ENCODE assay signal across 8 mouse cellular contexts in genomic region chr2:181364860-181365596, GRCm38 (mm10). TPM values are rescaled to one million over a fixed set of nuclear protein-coding genes. Genes with fewer than 3 reads are reported as not detected.
A peak's percentile ranks its signal among the peaks of the same experiment; 100 is the strongest.
DNase-seq lines count a peak whose midpoint lies in the region; ATAC-seq and TF ChIP-seq lines count a peak whose summit lies in the region.

Zgpat (plus strand) TSS chr2:181364928.
Arfrp1 (minus strand) TSS chr2:181365404.

- H3K4me3 ChIP-seq in ES-Bruce4 (ENCODE audit: low read depth, low read length), result peak within 1 kb of the TSS; percentile 86
- peak within 1 kb of the TSS; percentile 91 for H3K4me3 ChIP-seq in forebrain, embryonic 14.5 days (ENCODE audit: low read depth, low read length)
- peak within 1 kb of the TSS; percentile 88 for H3K4me3 ChIP-seq in neural tube, embryonic 15.5 days (replicated peaks)

- peak within 1 kb of the TSS; percentile 95 for H3K4me2 ChIP-seq in forebrain, embryonic 14.5 days (ENCODE audit: low read length)
- H3K4me2 ChIP-seq in neural tube, embryonic 15.5 days, result peak within 1 kb of the TSS; percentile 97

- peak; percentile 87 for DNase-seq in forebrain, embryonic 14.5 days (ENCODE audit: low spot score)
- DNase-seq in heart, postnatal 14 days, result peak; percentile 90 to 92
- DNase-seq in layer of hippocampus, adult 11-12 months (ENCODE audit: low spot score), result peak; percentile 84
- peak; percentile 88 to 91 for DNase-seq in lung, adult 18-20 months
- DNase-seq in testis, postnatal 14 days (ENCODE audit: low spot score), result peak; percentile 91

- peak within 1 kb of the TSS; percentile 93 for H3K9ac ChIP-seq in ES-Bruce4 (ENCODE audit: low read depth, poor library complexity, severe bottlenecking)
- peak within 1 kb of the TSS; percentile 93 for H3K9ac ChIP-seq in forebrain, embryonic 14.5 days (ENCODE audit: low read length)
- peak within 1 kb of the TSS; percentile 92 for H3K9ac ChIP-seq in neural tube, embryonic 15.5 days (replicated peaks)

- no peaks in the 10 kb centered on the region for H3K4me1 ChIP-seq in ES-Bruce4 (ENCODE audit: control insufficient read depth, insufficient read depth, low read length)
- H3K4me1 ChIP-seq in forebrain, embryonic 14.5 days (ENCODE audit: control insufficient read depth, insufficient read depth, low read length), result peaks cover 21% of the 10 kb centered on the region
- peaks cover 50% of the 10 kb centered on the region for H3K4me1 ChIP-seq in neural tube, embryonic 15.5 days

- peak within 1 kb of the TSS; percentile 64 for H3K27ac ChIP-seq in ES-Bruce4 (ENCODE audit: insufficient read depth, low read length)
- H3K27ac ChIP-seq in forebrain, embryonic 14.5 days (ENCODE audit: low read depth, low read length), result peak within 1 kb of the TSS; percentile 88
- peak within 1 kb of the TSS; percentile 92 for H3K27ac ChIP-seq in neural tube, embryonic 15.5 days (replicated peaks)

- TF ChIP-seq POLR2A in ES-Bruce4 (IDR thresholded peaks at IDR 0.05; ENCODE audit: insufficient read depth, low read length), result peak; percentile 36

- WGBS in forebrain, embryonic 14.5 days, result under 1% methylated on average over 70 of the region's 71 CpGs
- under 1% methylated on average over 67 of the region's 71 CpGs for WGBS in neural tube, embryonic 15.5 days

- H3K27me3 ChIP-seq in ES-Bruce4 (ENCODE audit: control insufficient read depth, insufficient read depth, low read length, poor library complexity, severe bottlenecking), result no peaks in the 10 kb centered on the region
- no peaks in the 10 kb centered on the region for H3K27me3 ChIP-seq in forebrain, embryonic 14.5 days (replicated peaks; ENCODE audit: control insufficient read depth, insufficient read depth, low read length)
- H3K27me3 ChIP-seq in neural tube, embryonic 15.5 days (replicated peaks), result no peaks in the 10 kb centered on the region

- peaks cover 15% of the 10 kb centered on the region for H3K36me3 ChIP-seq in ES-Bruce4 (ENCODE audit: control insufficient read depth, insufficient read depth, low read length, poor library complexity, severe bottlenecking)
- peaks cover 40% of the 10 kb centered on the region for H3K36me3 ChIP-seq in forebrain, embryonic 14.5 days (ENCODE audit: control insufficient read depth, insufficient read depth, low read length)
- H3K36me3 ChIP-seq in neural tube, embryonic 15.5 days, result peaks cover 37% of the 10 kb centered on the region

- TF ChIP-seq EP300 in ES-Bruce4 (IDR thresholded peaks at IDR 0.05; ENCODE audit: insufficient read depth, low read depth, low read length), result no peak

- intact Hi-C loops in heart, postnatal 14 days (cut with DNase I), result no loop called here

- 0 out of 2 replicates have a peak, but pooled peaks cover 4% of the 10 kb centered on the region for H3K9me3 ChIP-seq in ES-Bruce4 (replicated peaks; ENCODE audit: control insufficient read depth, insufficient read depth, low read length, poor library complexity, severe bottlenecking)
- H3K9me3 ChIP-seq in forebrain, embryonic 14.5 days (replicated peaks; ENCODE audit: control insufficient read depth, low read length), result no peaks in the 10 kb centered on the region
- no peaks in the 10 kb centered on the region for H3K9me3 ChIP-seq in neural tube, embryonic 15.5 days (replicated peaks)

- no peak for TF ChIP-seq CTCF in ES-Bruce4 (IDR thresholded peaks at IDR 0.05; ENCODE audit: low read depth, low read length)

- ATAC-seq in cerebellum, adult (ENCODE audit: insufficient number of reproducible peaks, low FRiP score, low TSS enrichment), result peak; percentile 93
- ATAC-seq in forebrain, embryonic 14.5 days, result peak; percentile 95
- peak; percentile 93 for ATAC-seq in neural tube, embryonic 15.5 days (ENCODE audit: low FRiP score)

RNA-seq across cellular contexts. Expression of gene Zgpat, which starts in this region (rescaled TPM):
- 11.5 and 13.5 TPM in 2 replicates for polyA plus RNA-seq in ES-Bruce4 (2011; ENCODE audit: insufficient read depth, insufficient read length, low read depth, missing spikeins)
- polyA plus RNA-seq in forebrain, embryonic 14.5 days (2014; fragmentation: Nextera tagmentation; extraction: Ambion mirVana), result 44.6 and 55.6 TPM in 2 replicates
- total RNA-seq in heart, postnatal 14 days (2021), result 10 to 100 TPM; 21.0 to 21.4 TPM
- polyA plus RNA-seq in neural tube, embryonic 15.5 days (2015; fragmentation: Nextera tagmentation; extraction: Ambion mirVana), result 71.1 and 81.9 TPM in 2 replicates

RNA-seq across cellular contexts. Expression of gene Arfrp1, which starts in this region (rescaled TPM):
- polyA plus RNA-seq in ES-Bruce4 (2011; ENCODE audit: insufficient read depth, insufficient read length, low read depth, missing spikeins), result 29.1 and 35.4 TPM in 2 replicates
- polyA plus RNA-seq in forebrain, embryonic 14.5 days (2014; fragmentation: Nextera tagmentation; extraction: Ambion mirVana), result 58.6 and 63.5 TPM in 2 replicates
- total RNA-seq in heart, postnatal 14 days (2021), result 10 to 100 TPM; 43.9 to 44.0 TPM
- polyA plus RNA-seq in neural tube, embryonic 15.5 days (2015; fragmentation: Nextera tagmentation; extraction: Ambion mirVana), result 83.5 and 83.7 TPM in 2 replicates

Comparison
In these comparisons a context has a peak if more than half of its experiments do, and no peak if none do; other contexts are left out.
1. Peak in every context shown above with its lines: DNase-seq, ATAC-seq, H3K4me3 ChIP-seq and H3K27ac ChIP-seq.